Mouse (Mus musculus) liver, postnatal 0 days (tissue): ENCODE data around the gene Plxdc2. TPM values are rescaled to one million over a fixed set of nuclear protein-coding genes. Genes with fewer than 3 reads are reported as not detected.
A peak's percentile ranks its signal among the peaks of the same experiment; 100 is the strongest.

Experiments used
- ATAC-seq: fragments of 200-750 bp; cut with Nextera tagmentation; 2 replicates; pipeline ENCODE4 v1.8.0; 2017; ENCODE audit warnings: mild to moderate bottlenecking, moderate library complexity
- DNase-seq: peaks from one replicate; pipeline ENCODE4 v3.0.0-alpha.2; 2016
- H3K27ac ChIP-seq: fragments of 300-500 bp; sonication (generic); 2 replicates; pipeline ENCODE4 v1.5.1; 2014; ENCODE audit warnings: antibody characterized with exemption, moderate library complexity, mild to moderate bottlenecking, low read depth
- H3K27me3 ChIP-seq: fragments of 300-500 bp; sonication (generic); 2 replicates; pipeline ENCODE4 v1.6.1; 2014; ENCODE audit warnings: low read length, control low read depth, mixed read lengths; ENCODE audit not compliant: insufficient read depth
- H3K36me3 ChIP-seq: fragments of 300-500 bp; sonication (generic); replicated peaks from 2 replicates; pipeline ENCODE4 v1.6.1; 2014; ENCODE audit warnings: mild to moderate bottlenecking, control low read depth, low read length, moderate library complexity, mixed read lengths; ENCODE audit not compliant: insufficient read depth
- H3K4me1 ChIP-seq: fragments of 300-500 bp; sonication (generic); 2 replicates; pipeline ENCODE4 v1.6.1; 2014; ENCODE audit warnings: antibody characterized with exemption, mild to moderate bottlenecking, control low read depth; ENCODE audit not compliant: insufficient read depth
- H3K4me2 ChIP-seq: fragments of 300-500 bp; sonication (generic); 2 replicates; pipeline ENCODE4 v1.6.1; 2014; ENCODE audit warnings: low read depth, mild to moderate bottlenecking, low read length, moderate library complexity, mixed read lengths
- H3K4me3 ChIP-seq: fragments of 300-500 bp; sonication (generic); 2 replicates; pipeline ENCODE4 v1.5.1; 2014; ENCODE audit warnings: low read depth, low read length
- H3K9ac ChIP-seq: fragments of 300-500 bp; sonication (generic); replicated peaks from 2 replicates; pipeline ENCODE4 v1.6.1; 2014; ENCODE audit warnings: mild to moderate bottlenecking, moderate library complexity
- H3K9me3 ChIP-seq: fragments of 300-500 bp; sonication (generic); 2 replicates; pipeline ENCODE4 v1.6.1; 2016; ENCODE audit warnings: mild to moderate bottlenecking, control low read depth, low read length, mixed read lengths
- CTCF ChIP-seq: sonication (generic); IDR thresholded peaks from 2 replicates; pipeline ENCODE4 v1.5.1; 2016; ENCODE audit warnings: antibody characterized with exemption, low read depth
- EP300 ChIP-seq: IDR thresholded peaks from 2 replicates; pipeline ENCODE4 v1.6.1; 2016; ENCODE audit warnings: antibody characterized with exemption, low read depth, mild to moderate bottlenecking
- WGBS: fragments of 180-500 bp; shearing (Covaris S2); extraction: QIAGEN DNeasy Blood & Tissue Kit; methylation state at CpG from one replicate; pipeline ENCODE4 v1.1.7; 2014; ENCODE audit not compliant: insufficient replicate concordance; 5-methylcytosine and 5-hydroxymethylcytosine counted together
- polyA plus RNA-seq: library from polyadenylated mRNA; unstranded; fragments of >200 nt; fragmentation: Nextera tagmentation; extraction: Ambion mirVana; gene quantifications from 2 replicates; pipeline ENCODE4 v1.2.1, GENCODE M21; 2015

Plxdc2 gene
- polyA plus RNA-seq: 0.70 and 0.81 TPM in 2 replicates

- ATAC-seq: 0 out of 2 replicates have a peak, but pooled peaks have one; percentile 23
- Histone ChIP-seq H3K4me1 (peaks cover 5% of the 10 kb centered on the region; the same call in 1 of the 2 replicates), H3K4me2 (peak within 1 kb of the TSS; percentile 75), H3K27me3 (peaks cover 24% of the 10 kb centered on the region), H3K27ac (no peak within 1 kb of the TSS), H3K4me3 (peak within 1 kb of the TSS; percentile 54), H3K9ac (no peak within 1 kb of the TSS; the same call in none of the 2 replicates), H3K9me3 (no peaks in the 10 kb centered on the region), H3K36me3 (no peaks in the 10 kb centered on the region)
- DNase-seq: no peak
- 1% methylated on average over 41 of the region's 45 CpGs for WGBS
- no peak for TF ChIP-seq EP300
- TF ChIP-seq CTCF: no peak
Measured at GRCm38 (mm10) chr2:16356106-16356818, at the start of gene Plxdc2. Gene Plxdc2, plus strand, starts transcription at chr2:16356304.

- Histone ChIP-seq H3K27ac (no peak overlapping the region), H3K9me3 (no peaks in the 10 kb centered on the region), H3K27me3 (no peaks in the 10 kb centered on the region), H3K9ac (no peak overlapping the region), H3K4me2 (no peak overlapping the region), H3K36me3 (no peaks in the 10 kb centered on the region), H3K4me1 (no peaks in the 10 kb centered on the region), H3K4me3 (no peak overlapping the region)
- no peak for ATAC-seq
- DNase-seq: no peak
- TF ChIP-seq CTCF (no peak), EP300 (no peak)
- 42% methylated on average over 2 of the region's 2 CpGs for WGBS
Measured at GRCm38 (mm10) chr2:16310387-16310786, 45.7 kb upstream of the Plxdc2 start.

- no peak overlapping the region for H3K27ac ChIP-seq
- no peak overlapping the region for H3K9ac ChIP-seq
- H3K27me3 ChIP-seq: no peaks in the 10 kb centered on the region
- no peak overlapping the region for H3K4me3 ChIP-seq
- no peak for DNase-seq
- H3K4me1 ChIP-seq: no peaks in the 10 kb centered on the region
- H3K4me2 ChIP-seq: no peak overlapping the region
- H3K36me3 ChIP-seq: no peaks in the 10 kb centered on the region
- no peaks in the 10 kb centered on the region for H3K9me3 ChIP-seq
- TF ChIP-seq EP300: no peak
- TF ChIP-seq CTCF: peak; percentile 64
- no peak for ATAC-seq
- 41% methylated on average over 4 of the region's 4 CpGs for WGBS
Measured at GRCm38 (mm10) chr2:16312400-16313070, 43.6 kb upstream of the Plxdc2 start.

GRCm38 (mm10) chr2:16335194-16335781, 20.8 kb upstream of the Plxdc2 start:
- DNase-seq: no peak
- Histone ChIP-seq H3K4me1 (no peaks in the 10 kb centered on the region), H3K9ac (no peak overlapping the region), H3K4me3 (no peak overlapping the region), H3K27me3 (no peaks in the 10 kb centered on the region), H3K9me3 (no peaks in the 10 kb centered on the region), H3K36me3 (no peaks in the 10 kb centered on the region), H3K4me2 (no peak overlapping the region), H3K27ac (no peak overlapping the region)
- TF ChIP-seq EP300: no peak
- no peak for TF ChIP-seq CTCF
- WGBS: 38% methylated on average over 4 of the region's 4 CpGs
- no peak for ATAC-seq

GRCm38 (mm10) chr2:16344564-16344963, 11.5 kb upstream of the Plxdc2 start:
- Histone ChIP-seq H3K27ac (no peak overlapping the region), H3K36me3 (no peaks in the 10 kb centered on the region), H3K4me2 (no peak overlapping the region), H3K9me3 (no peaks in the 10 kb centered on the region), H3K27me3 (no peaks in the 10 kb centered on the region), H3K4me3 (no peak overlapping the region), H3K4me1 (no peaks in the 10 kb centered on the region), H3K9ac (no peak overlapping the region)
- no peak for ATAC-seq
- 58% methylated on average over 2 of the region's 2 CpGs for WGBS
- no peak for TF ChIP-seq CTCF
- no peak for TF ChIP-seq EP300
- no peak for DNase-seq

- Histone ChIP-seq H3K27me3 (peaks cover 8% of the 10 kb centered on the region), H3K27ac (no peak overlapping the region)
- 53% methylated on average over 3 of the region's 3 CpGs for WGBS
Measured at GRCm38 (mm10) chr2:16351106-16351505, 5.0 kb upstream of the Plxdc2 start.

More at GRCm38 (mm10) chr2:16351106-16351505, 5.0 kb upstream of the Plxdc2 start:
- no peaks in the 10 kb centered on the region for H3K9me3 ChIP-seq
- TF ChIP-seq EP300 (no peak), CTCF (no peak)
- DNase-seq: no peak
- H3K4me3 ChIP-seq: no peak overlapping the region
- no peaks in the 10 kb centered on the region for H3K36me3 ChIP-seq
- ATAC-seq: no peak
- H3K4me1 ChIP-seq: peaks cover 2% of the 10 kb centered on the region; the same call in 1 of the 2 replicates
- no peak overlapping the region for H3K9ac ChIP-seq
- no peak overlapping the region for H3K4me2 ChIP-seq
